Mouse (Mus musculus): ENCODE data around the gene Ucp3. TPM values are rescaled to one million over a fixed set of nuclear protein-coding genes. Genes with fewer than 3 reads are reported as not detected.
"Not testable (repeated sequence)": the region's sequence is repeated elsewhere in the genome, so short reads cannot be mapped to it uniquely, and the experiment has no call there.

Gene Ucp3
- polyA plus RNA-seq, 1 experiment from 2014 or later: not detected

GRCm38 (mm10) chr7:100479823-100480164, 7.0 kb downstream of the Ucp3 start:
- 0 out of 2 replicates have a peak, but pooled peaks cover 3% of the 10 kb centered on the region for H3K4me1 ChIP-seq
- H3K36me3 ChIP-seq: no peaks in the 10 kb centered on the region
- no peaks in the 10 kb centered on the region for H3K27me3 ChIP-seq (ENCODE audit: low read depth, poor library complexity, severe bottlenecking)
- H3K9me3 ChIP-seq (replicated peaks): no peaks in the 10 kb centered on the region
- 75% methylated on average over 15 of the region's 15 CpGs for WGBS
- H3K27ac ChIP-seq: peak overlapping the region; percentile 8; the same call in 1 of the 2 replicates
- no peak overlapping the region for H3K4me3 ChIP-seq
- DNase-seq (ENCODE audit: low spot score): no peak

DNA sequence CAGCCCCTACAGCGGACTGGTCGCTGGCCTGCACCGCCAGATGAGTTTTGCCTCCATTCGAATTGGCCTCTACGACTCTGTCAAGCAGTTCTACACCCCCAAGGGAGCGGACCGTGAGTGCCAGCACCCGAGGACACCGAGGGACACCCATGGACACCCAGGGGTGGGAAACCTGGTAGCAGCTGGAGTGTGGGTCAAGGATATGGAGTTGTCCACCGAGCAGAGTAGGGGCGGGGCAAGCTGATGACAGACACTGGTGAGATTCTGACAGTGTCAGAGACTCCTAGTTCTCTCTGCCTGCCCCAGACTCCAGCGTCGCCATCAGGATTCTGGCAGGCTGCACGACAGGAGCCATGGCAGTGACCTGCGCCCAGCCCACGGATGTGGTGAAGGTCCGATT, 7.4 kb downstream of the Ucp3 start:
- no peaks in the 10 kb centered on the region for H3K9me3 ChIP-seq (replicated peaks)
- 88% methylated on average over 17 of the region's 17 CpGs for WGBS

GRCm38 (mm10) chr7:100482046-100482445, 9.3 kb downstream of the Ucp3 start:
- H3K36me3 ChIP-seq; H3K4me3 ChIP-seq; H3K27ac ChIP-seq; H3K9me3 ChIP-seq (replicated peaks); H3K27me3 ChIP-seq (ENCODE audit: low read depth, poor library complexity, severe bottlenecking); H3K4me1 ChIP-seq; DNase-seq (ENCODE audit: low spot score): not testable (repeated sequence)
- 94% methylated on average over 2 of the region's 2 CpGs for WGBS

More for the DNA sequence above, 7.4 kb downstream of the Ucp3 start:
- Histone ChIP-seq H3K4me1 (0 out of 2 replicates have a peak, but pooled peaks cover 3% of the 10 kb centered on the region), H3K27ac (peak overlapping the region; percentile 8; the same call in 1 of the 2 replicates), H3K4me3 (no peak overlapping the region), H3K27me3 (ENCODE audit: low read depth, poor library complexity, severe bottlenecking) (no peaks in the 10 kb centered on the region), H3K36me3 (no peaks in the 10 kb centered on the region)
- no peak for DNase-seq (ENCODE audit: low spot score)

- no peak for DNase-seq (ENCODE audit: low spot score)
Measured at GRCm38 (mm10) chr7:100484493-100484892, 11.7 kb downstream of the Ucp3 start.

DNA sequence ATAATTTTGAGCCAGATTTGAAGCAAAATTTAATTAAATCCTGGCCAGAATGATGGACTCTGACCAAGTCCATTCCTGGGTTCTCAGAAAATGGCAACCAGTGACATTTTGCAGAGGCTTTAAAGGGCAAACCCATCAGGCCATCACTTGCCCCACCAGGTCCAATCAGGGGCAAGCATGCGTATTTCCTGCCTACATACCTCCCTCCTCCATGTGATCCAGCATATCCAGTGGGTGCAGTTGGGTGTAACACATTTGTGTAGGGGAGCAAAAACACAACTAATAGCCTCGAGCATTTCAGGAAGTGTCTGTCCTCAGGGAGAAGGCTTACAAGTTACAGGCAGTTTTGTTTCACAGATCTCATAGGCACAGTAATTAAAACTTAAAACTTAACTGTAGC, 14.5 kb downstream of the Ucp3 start:
- no peaks in the 10 kb centered on the region for H3K9me3 ChIP-seq (replicated peaks)
- H3K27ac ChIP-seq: no peak overlapping the region
- H3K4me3 ChIP-seq: no peak overlapping the region
- peaks cover 9% of the 10 kb centered on the region for H3K27me3 ChIP-seq (ENCODE audit: low read depth, poor library complexity, severe bottlenecking)
- DNase-seq (ENCODE audit: low spot score): no peak
- 82% methylated on average over 2 of the region's 2 CpGs for WGBS
- H3K36me3 ChIP-seq: no peaks in the 10 kb centered on the region
- peaks cover 3% of the 10 kb centered on the region for H3K4me1 ChIP-seq

More at GRCm38 (mm10) chr7:100484493-100484892, 11.7 kb downstream of the Ucp3 start:
- no peaks in the 10 kb centered on the region for H3K9me3 ChIP-seq (replicated peaks)
- H3K4me1 ChIP-seq: peaks cover 6% of the 10 kb centered on the region; the same call in 1 of the 2 replicates
- H3K27ac ChIP-seq: no peak overlapping the region
- no peaks in the 10 kb centered on the region for H3K36me3 ChIP-seq
- H3K4me3 ChIP-seq: no peak overlapping the region
- H3K27me3 ChIP-seq (ENCODE audit: low read depth, poor library complexity, severe bottlenecking): no peaks in the 10 kb centered on the region
- WGBS: 90% methylated on average over 5 of the region's 5 CpGs

GRCm38 (mm10) chr7:100488474-100489048, 15.8 kb downstream of the Ucp3 start:
- WGBS: 61% methylated on average over 10 of the region's 10 CpGs
- no peak for DNase-seq (ENCODE audit: low spot score)
- Histone ChIP-seq H3K27ac (no peak overlapping the region), H3K4me1 (peaks cover 16% of the 10 kb centered on the region), H3K36me3 (no peaks in the 10 kb centered on the region), H3K27me3 (ENCODE audit: low read depth, poor library complexity, severe bottlenecking) (peaks cover 15% of the 10 kb centered on the region), H3K9me3 (replicated peaks) (no peaks in the 10 kb centered on the region), H3K4me3 (no peak overlapping the region)

GRCm38 (mm10) chr7:100492391-100493116, 19.8 kb downstream of the Ucp3 start:
- Histone ChIP-seq H3K4me3 (peak overlapping the region; percentile 67), H3K27me3 (ENCODE audit: low read depth, poor library complexity, severe bottlenecking) (peaks cover 15% of the 10 kb centered on the region), H3K36me3 (peaks cover 14% of the 10 kb centered on the region), H3K9me3 (replicated peaks) (no peaks in the 10 kb centered on the region), H3K27ac (peak overlapping the region; percentile 88), H3K4me1 (peaks cover 53% of the 10 kb centered on the region)
- WGBS: 3% methylated on average over 35 of the region's 36 CpGs
- no peak for DNase-seq (ENCODE audit: low spot score)

DNA sequence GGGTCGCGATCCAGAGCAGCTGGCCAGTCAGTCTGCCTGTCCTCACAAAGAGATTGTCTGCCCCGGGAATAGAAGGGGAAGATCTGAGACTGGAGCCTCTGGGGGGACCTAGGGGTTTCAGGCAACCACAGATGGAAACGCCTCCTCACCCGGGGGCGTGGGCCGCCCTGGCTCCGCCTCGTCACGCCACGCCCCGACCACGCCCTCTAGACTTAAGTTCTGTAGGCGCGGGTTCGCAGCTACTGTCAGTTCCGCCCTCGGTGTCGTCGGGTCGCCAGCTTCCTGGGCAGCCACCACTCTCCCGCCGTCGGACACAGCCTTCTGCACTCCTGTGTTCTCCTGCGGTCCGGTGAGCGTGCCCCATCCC, 20.3 kb downstream of the Ucp3 start, which contains the start of gene Ucp2:
TSS of gene Ucp2 (plus strand) at position 221 of the 367 bp plus-strand sequence.
- H3K27ac ChIP-seq: peak within 1 kb of the TSS; percentile 88
- H3K4me1 ChIP-seq: peaks cover 58% of the 10 kb centered on the region
- H3K36me3 ChIP-seq: peaks cover 20% of the 10 kb centered on the region

DNA sequence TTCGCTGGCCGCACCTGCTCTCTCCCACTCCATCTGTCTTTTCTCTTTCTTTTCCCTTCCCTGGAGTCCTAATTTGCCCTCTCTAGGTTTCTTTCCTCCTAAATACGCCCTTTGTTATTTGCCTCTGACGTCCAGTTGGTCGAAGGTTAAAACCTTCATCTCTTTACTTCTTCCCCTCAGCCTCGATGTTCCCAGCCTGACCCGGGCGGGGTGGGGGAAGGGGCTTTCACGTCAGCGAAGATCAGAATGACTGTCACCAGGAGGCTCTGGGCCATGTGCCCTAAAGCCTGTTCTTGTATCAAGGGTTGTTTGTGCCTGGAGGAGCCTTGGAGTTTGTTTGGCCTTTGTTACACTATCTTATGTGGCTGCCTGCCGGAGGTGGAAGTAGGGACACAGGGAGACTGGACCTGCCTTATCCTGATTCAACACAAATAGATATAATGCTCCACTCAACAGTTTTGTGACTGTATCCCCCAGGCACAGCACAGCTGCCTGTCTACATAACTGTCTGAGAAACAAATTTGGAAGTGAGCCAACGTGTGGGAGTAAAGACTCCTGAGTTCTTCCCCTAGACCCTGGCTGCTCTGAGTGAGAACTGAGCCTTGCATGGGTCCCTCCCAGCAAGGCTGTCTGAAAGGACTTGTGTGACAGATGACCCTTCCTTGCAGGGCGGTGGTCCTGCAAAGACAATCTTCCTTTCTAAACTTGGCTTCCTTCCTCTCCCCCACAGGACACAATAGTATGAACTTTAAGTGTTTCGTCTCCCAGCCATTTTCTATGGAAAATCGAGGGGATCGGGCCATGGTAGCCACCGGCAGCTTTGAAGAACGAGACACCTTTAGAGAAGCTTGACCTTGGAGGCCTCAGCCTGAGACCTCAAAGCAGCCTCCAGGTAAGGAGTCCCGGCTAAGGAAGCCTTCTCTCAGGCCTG, 21.0 kb downstream of the Ucp3 start:
- Histone ChIP-seq H3K27ac (peak overlapping the region; percentile 88), H3K4me3 (peak overlapping the region; percentile 67), H3K36me3 (peaks cover 26% of the 10 kb centered on the region), H3K27me3 (ENCODE audit: low read depth, poor library complexity, severe bottlenecking) (peaks cover 15% of the 10 kb centered on the region), H3K4me1 (peaks cover 59% of the 10 kb centered on the region), H3K9me3 (replicated peaks) (no peaks in the 10 kb centered on the region)
- WGBS: 42% methylated on average over 19 of the region's 19 CpGs
- DNase-seq (ENCODE audit: low spot score): peak; percentile 48

More for the DNA sequence above, 20.3 kb downstream of the Ucp3 start, which contains the start of gene Ucp2:
- H3K9me3 ChIP-seq (replicated peaks): no peaks in the 10 kb centered on the region
- H3K4me3 ChIP-seq: peak within 1 kb of the TSS; percentile 67
- H3K27me3 ChIP-seq (ENCODE audit: low read depth, poor library complexity, severe bottlenecking): peaks cover 15% of the 10 kb centered on the region
- WGBS: 1% methylated on average over 27 of the region's 27 CpGs
- peak; percentile 85 for DNase-seq (ENCODE audit: low spot score)

- Histone ChIP-seq H3K9me3 (replicated peaks) (no peaks in the 10 kb centered on the region), H3K27me3 (ENCODE audit: low read depth, poor library complexity, severe bottlenecking) (peaks cover 15% of the 10 kb centered on the region), H3K36me3 (peaks cover 33% of the 10 kb centered on the region), H3K4me3 (peak overlapping the region; percentile 67), H3K4me1 (peaks cover 59% of the 10 kb centered on the region), H3K27ac (peak overlapping the region; percentile 88)
- DNase-seq (ENCODE audit: low spot score): no peak
- WGBS: 86% methylated on average over 7 of the region's 7 CpGs
Measured at GRCm38 (mm10) chr7:100494415-100494831, 21.6 kb downstream of the Ucp3 start.

DNA sequence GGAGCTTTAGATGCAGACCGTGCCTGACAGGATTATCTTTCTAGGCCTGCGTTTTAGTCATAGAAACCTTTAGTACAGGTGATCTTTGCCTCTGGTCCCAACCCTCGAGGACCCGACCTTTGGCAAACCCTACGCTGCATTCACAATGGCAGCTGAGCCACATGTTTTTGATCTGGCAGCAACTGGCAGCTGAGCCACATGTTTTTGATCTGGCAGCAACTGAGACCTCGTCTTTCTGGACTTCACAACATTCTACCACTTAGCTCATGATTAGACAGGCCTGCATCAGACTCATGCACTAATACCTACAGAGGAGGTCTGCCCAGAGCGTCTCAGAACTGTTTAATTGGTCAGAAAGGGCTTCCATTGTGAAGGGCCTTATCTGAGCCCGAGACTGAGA, 22.3 kb downstream of the Ucp3 start:
- peak overlapping the region; percentile 36 for H3K4me3 ChIP-seq
- H3K9me3 ChIP-seq (replicated peaks): no peaks in the 10 kb centered on the region
- H3K27me3 ChIP-seq (ENCODE audit: low read depth, poor library complexity, severe bottlenecking): peaks cover 15% of the 10 kb centered on the region
- H3K36me3 ChIP-seq: peaks cover 39% of the 10 kb centered on the region
- H3K27ac ChIP-seq: peak overlapping the region; percentile 88
- H3K4me1 ChIP-seq: peaks cover 59% of the 10 kb centered on the region
- DNase-seq (ENCODE audit: low spot score): peak; percentile 79
- WGBS: 23% methylated on average over 8 of the region's 8 CpGs

DNA sequence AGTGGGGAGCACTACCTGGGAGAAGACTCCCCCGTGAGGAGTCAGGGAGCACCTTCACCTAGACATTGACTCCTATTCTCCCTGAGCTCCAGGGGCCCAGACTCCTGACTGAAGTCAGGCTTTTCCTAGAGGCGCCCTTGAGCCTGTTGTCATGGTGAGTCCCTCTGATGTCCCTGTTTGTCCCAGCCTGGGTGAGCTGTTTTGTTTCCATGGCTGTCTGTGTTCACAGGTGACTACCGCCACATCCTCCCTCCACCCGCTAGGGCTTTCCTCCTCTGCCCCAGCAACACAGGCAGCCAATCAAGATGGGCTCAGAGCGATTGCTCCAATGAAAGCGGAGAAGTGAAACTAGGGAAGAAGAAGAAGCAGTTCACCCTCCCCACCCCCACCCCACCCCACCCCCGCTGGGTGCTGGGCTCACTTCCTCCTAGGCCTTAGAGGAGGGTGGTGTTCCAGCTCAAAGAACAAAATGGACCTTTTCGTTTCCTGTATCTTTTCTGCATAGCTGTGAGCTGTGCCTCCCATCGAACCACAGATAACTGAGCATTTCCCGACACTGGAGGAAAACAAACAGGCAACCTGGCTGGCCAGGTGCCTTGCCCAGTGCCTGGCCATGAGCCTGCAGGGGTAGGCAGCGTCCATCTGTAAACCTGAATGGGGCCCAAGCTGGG, 22.9 kb downstream of the Ucp3 start:
- Histone ChIP-seq H3K4me3 (peak overlapping the region; percentile 36), H3K4me1 (peaks cover 59% of the 10 kb centered on the region)

More for the DNA sequence above, 22.9 kb downstream of the Ucp3 start:
- no peaks in the 10 kb centered on the region for H3K9me3 ChIP-seq (replicated peaks)
- 35% methylated on average over 11 of the region's 11 CpGs for WGBS
- peak overlapping the region; percentile 88 for H3K27ac ChIP-seq
- H3K36me3 ChIP-seq: peaks cover 42% of the 10 kb centered on the region
- peaks cover 15% of the 10 kb centered on the region for H3K27me3 ChIP-seq (ENCODE audit: low read depth, poor library complexity, severe bottlenecking)
- DNase-seq (ENCODE audit: low spot score): peak; percentile 74
